11 mouse cellular contexts compared by ENCODE assay signal in the genomic region with DNA sequence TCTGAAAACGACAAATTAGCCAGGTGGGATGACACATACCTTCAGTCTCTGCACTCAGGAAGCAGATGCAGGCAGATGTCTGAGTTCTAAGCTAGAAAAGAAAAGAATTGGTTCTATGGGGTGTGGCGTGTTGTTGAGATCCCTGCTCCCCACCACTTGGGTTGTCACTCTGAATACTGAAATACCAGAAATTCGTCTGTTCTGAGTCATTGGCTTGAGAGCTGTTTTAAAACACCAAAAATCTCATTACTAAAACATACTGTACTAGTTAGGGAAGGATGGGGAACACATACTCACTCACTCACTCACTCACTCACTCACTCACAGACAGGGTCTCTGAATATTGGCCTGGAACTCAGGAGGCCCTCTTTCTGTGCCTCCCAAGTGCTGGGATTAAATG. TPM values are rescaled to one million over a fixed set of nuclear protein-coding genes. Genes with fewer than 3 reads are reported as not detected.
DNase-seq lines count a peak whose midpoint lies in the region; ATAC-seq and TF ChIP-seq lines count a peak whose summit lies in the region.
"Had no signal": no experiment of that assay in that cellular context is flagged by ENCODE, and none has a peak within 500 bp of the region (broad histone marks: within the 10 kb centered on the region; RNA-seq: fewer than 3 reads in every experiment).

No protein-coding gene starts in this region.

- H3K4me3 ChIP-seq in heart, postnatal 0 days (ENCODE audit: low read depth, low read length), result no peak overlapping the region
- peak overlapping the region; percentile 52 for H3K4me3 ChIP-seq in E14TG2a.4 (replicated peaks; ENCODE audit: low read length)
- peak overlapping the region; percentile 15; the same call in 1 of the 2 replicates for H3K4me3 ChIP-seq in forebrain, embryonic 13.5 days
- H3K4me3 ChIP-seq in midbrain, embryonic 11.5 days (ENCODE audit: low read depth, low read length), result no peak overlapping the region

- H3K9ac ChIP-seq in heart, postnatal 0 days (replicated peaks; ENCODE audit: low read depth, low read length), result no peak overlapping the region; the same call in 1 of the 2 replicates
- H3K9ac ChIP-seq in forebrain, embryonic 13.5 days, result peak overlapping the region; percentile 43; the same call in 1 of the 2 replicates
- no peak overlapping the region for H3K9ac ChIP-seq in midbrain, embryonic 11.5 days (ENCODE audit: low read length)

- H3K27me3 ChIP-seq in heart, postnatal 0 days (ENCODE audit: control insufficient read depth, insufficient read depth, low read length), result no peaks in the 10 kb centered on the region
- H3K27me3 ChIP-seq in E14TG2a.4 (ENCODE audit: insufficient read depth, low read length), result no peaks in the 10 kb centered on the region
- no peaks in the 10 kb centered on the region for H3K27me3 ChIP-seq in forebrain, embryonic 13.5 days
- H3K27me3 ChIP-seq in midbrain, embryonic 11.5 days (ENCODE audit: control insufficient read depth, insufficient read depth, low read length), result no peaks in the 10 kb centered on the region

- WGBS in heart, postnatal 0 days, result 25% methylated on average over 3 of the region's 3 CpGs
- 68% methylated on average over 3 of the region's 3 CpGs for WGBS in forebrain, embryonic 13.5 days
- WGBS in midbrain, embryonic 11.5 days, result 82% methylated on average over 3 of the region's 3 CpGs

- H3K27ac ChIP-seq in heart, postnatal 0 days (ENCODE audit: low read depth), result peak overlapping the region; percentile 32; the same call in 1 of the 2 replicates
- no peak overlapping the region for H3K27ac ChIP-seq in forebrain, embryonic 13.5 days
- no peak overlapping the region for H3K27ac ChIP-seq in midbrain, embryonic 11.5 days (ENCODE audit: low read depth, low read length)
- H3K27ac ChIP-seq: macrophage had no signal

- no peak overlapping the region for H3K4me2 ChIP-seq in heart, postnatal 0 days (ENCODE audit: low read depth, low read length)
- peak overlapping the region; percentile 75 for H3K4me2 ChIP-seq in forebrain, embryonic 13.5 days
- H3K4me2 ChIP-seq in midbrain, embryonic 11.5 days, result peak overlapping the region; percentile 3; the same call in 1 of the 2 replicates

- H3K9me3 ChIP-seq in heart, postnatal 0 days (replicated peaks; ENCODE audit: control insufficient read depth, low read length), result no peaks in the 10 kb centered on the region
- H3K9me3 ChIP-seq in E14TG2a.4 (ENCODE audit: low read length), result no peaks in the 10 kb centered on the region
- H3K9me3 ChIP-seq in forebrain, embryonic 13.5 days (replicated peaks), result no peaks in the 10 kb centered on the region
- H3K9me3 ChIP-seq in midbrain, embryonic 11.5 days (ENCODE audit: control insufficient read depth, low read length), result no peaks in the 10 kb centered on the region
- H3K9me3 ChIP-seq: G1E had no signal

- H3K4me1 ChIP-seq in heart, postnatal 0 days (ENCODE audit: control insufficient read depth, insufficient read depth), result peaks cover 69% of the 10 kb centered on the region
- peaks cover 80% of the 10 kb centered on the region for H3K4me1 ChIP-seq in E14TG2a.4 (replicated peaks; ENCODE audit: low read depth, low read length)
- H3K4me1 ChIP-seq in forebrain, embryonic 13.5 days, result peaks cover 55% of the 10 kb centered on the region
- peaks cover 27% of the 10 kb centered on the region for H3K4me1 ChIP-seq in midbrain, embryonic 11.5 days (ENCODE audit: control insufficient read depth, insufficient read depth, low read length)

- no peak for TF ChIP-seq EP300 in heart, postnatal 0 days (IDR thresholded peaks at IDR 0.05; ENCODE audit: low read depth)

- H3K36me3 ChIP-seq in heart, postnatal 0 days (replicated peaks; ENCODE audit: control insufficient read depth, insufficient read depth, low read length), result 0 out of 2 replicates have a peak, but pooled peaks cover 5% of the 10 kb centered on the region
- H3K36me3 ChIP-seq in E14TG2a.4 (ENCODE audit: insufficient read depth, low read length), result peaks cover 74% of the 10 kb centered on the region
- H3K36me3 ChIP-seq in forebrain, embryonic 13.5 days (ENCODE audit: poor library complexity, severe bottlenecking), result peaks cover 21% of the 10 kb centered on the region
- H3K36me3 ChIP-seq in midbrain, embryonic 11.5 days (ENCODE audit: control insufficient read depth, insufficient read depth, low read length), result peaks cover 6% of the 10 kb centered on the region

- no peak for ATAC-seq in heart, postnatal 0 days (ENCODE audit: insufficient read depth, low read depth)
- no peak for ATAC-seq in forebrain, embryonic 13.5 days
- no peak for ATAC-seq in midbrain, embryonic 11.5 days (ENCODE audit: low FRiP score)

- TF ChIP-seq CTCF in heart, postnatal 0 days (IDR thresholded peaks at IDR 0.05; ENCODE audit: low read depth), result no peak
- TF ChIP-seq CTCF in E14TG2a.4 (conservative IDR thresholded peaks at IDR 0.05; ENCODE audit: low read length), result no peak

- DNase-seq in heart, postnatal 0 days (ENCODE audit: low spot score), result no peak
- DNase-seq in heart, adult 11 months, result no peak
- DNase-seq in midbrain, embryonic 11.5 days (ENCODE audit: low spot score, missing footprints), result no peak
- DNase-seq in thymus, postnatal 10 days (ENCODE audit: low spot score in 2 of 2), result no peak
- no peak for DNase-seq in adrenal gland, adult 8-10 months
- no peak for DNase-seq in left cerebral cortex, adult 9 months (ENCODE audit: low spot score in 2 of 2)
- DNase-seq: thymus, postnatal 14 days had no signal

RNA-seq across cellular contexts. Expression of gene Ywhae, which starts 4.3 kb away (rescaled TPM):
- 112 and 120 TPM in 2 replicates for total RNA-seq in heart, postnatal 0 days (2014; rRNA removed; ENCODE audit: low replicate concordance)
- 553 and 573 TPM in 2 replicates for polyA plus RNA-seq in heart, postnatal 0 days (2015; fragmentation: Nextera tagmentation; extraction: Ambion mirVana)
- 1,451 and 1,470 TPM in 2 replicates for polyA plus RNA-seq in forebrain, embryonic 13.5 days (2015; fragmentation: Nextera tagmentation; extraction: Ambion mirVana)
- polyA plus RNA-seq in midbrain, embryonic 11.5 days (2014; fragmentation: Nextera tagmentation; extraction: Ambion mirVana), result 1,665 and 1,827 TPM in 2 replicates
- total RNA-seq in adrenal gland, adult 8-10 months (2022), result 100 to 1,000 TPM; 600 to 760 (median 717) TPM

RNA-seq across cellular contexts. Expression of gene Crk, which starts 57.9 kb away (rescaled TPM):
- total RNA-seq in heart, postnatal 0 days (2014; rRNA removed; ENCODE audit: low replicate concordance), result 57.0 and 74.0 TPM in 2 replicates
- polyA plus RNA-seq in heart, postnatal 0 days (2015; fragmentation: Nextera tagmentation; extraction: Ambion mirVana), result 70.8 and 88.4 TPM in 2 replicates
- 124 and 133 TPM in 2 replicates for polyA plus RNA-seq in forebrain, embryonic 13.5 days (2015; fragmentation: Nextera tagmentation; extraction: Ambion mirVana)
- 128 and 130 TPM in 2 replicates for polyA plus RNA-seq in midbrain, embryonic 11.5 days (2014; fragmentation: Nextera tagmentation; extraction: Ambion mirVana)
- total RNA-seq in adrenal gland, adult 8-10 months (2022), result 100 to 1,000 TPM; 115 to 125 (median 117) TPM

RNA-seq across cellular contexts. Expression of gene Doc2b, which starts 58.9 kb away (rescaled TPM):
- total RNA-seq in heart, postnatal 0 days (2014; rRNA removed; ENCODE audit: low replicate concordance), result 0.62 TPM in 1 of 2 replicates, not detected in the other
- 0.03 and 0.04 TPM in 2 replicates for polyA plus RNA-seq in heart, postnatal 0 days (2015; fragmentation: Nextera tagmentation; extraction: Ambion mirVana)
- polyA plus RNA-seq in forebrain, embryonic 13.5 days (2015; fragmentation: Nextera tagmentation; extraction: Ambion mirVana), result 0.92 and 1.2 TPM in 2 replicates
- 0.58 and 0.68 TPM in 2 replicates for polyA plus RNA-seq in midbrain, embryonic 11.5 days (2014; fragmentation: Nextera tagmentation; extraction: Ambion mirVana)
- 10 to 100 TPM; 17.8 to 37.6 (median 26.2) TPM for total RNA-seq in adrenal gland, adult 8-10 months (2022)
- total RNA-seq: G1E had no signal
- polyA plus RNA-seq: G1E, macrophage had no signal

Comparison
In these comparisons a context has a peak if more than half of its experiments do, and no peak if none do; other contexts are left out.
1. H3K4me3 ChIP-seq: peak in E14TG2a.4 (single experiment) and forebrain, embryonic 13.5 days (single experiment); none in heart, postnatal 0 days (single experiment) and midbrain, embryonic 11.5 days (single experiment).